In genomic region chr14:122460226-122460625, GRCm38 (mm10) we compare ENCODE assay signal across 15 mouse cellular contexts. TPM values are rescaled to one million over a fixed set of nuclear protein-coding genes. Genes with fewer than 3 reads are reported as not detected.
A peak's percentile ranks its signal among the peaks of the same experiment; 100 is the strongest.
DNase-seq lines count a peak whose midpoint lies in the region; ATAC-seq and TF ChIP-seq lines count a peak whose summit lies in the region.
"Had no signal": no experiment of that assay in that cellular context is flagged by ENCODE, and none has a peak within 500 bp of the region (broad histone marks: within the 10 kb centered on the region; RNA-seq: fewer than 3 reads in every experiment).

No protein-coding gene starts in this region.

- ATAC-seq in forebrain, embryonic 12.5 days (ENCODE audit: low FRiP score) = no peak
- ATAC-seq in hindbrain, embryonic 16.5 days = no peak
- no peak for ATAC-seq in midbrain, embryonic 16.5 days
- ATAC-seq in megakaryocyte progenitor cell, adult 5-6 weeks (replicated peaks; ENCODE audit: poor library complexity) = no peak
- ATAC-seq: lung, postnatal 0 days had no signal

- peaks cover 42% of the 10 kb centered on the region for H3K4me1 ChIP-seq in forebrain, embryonic 12.5 days
- H3K4me1 ChIP-seq in hindbrain, embryonic 16.5 days (ENCODE audit: control insufficient read depth, insufficient read depth, low read depth, low read length) = peaks cover 10% of the 10 kb centered on the region
- peaks cover 14% of the 10 kb centered on the region for H3K4me1 ChIP-seq in midbrain, embryonic 16.5 days (ENCODE audit: control insufficient read depth, insufficient read depth, low read length)

- WGBS in forebrain, embryonic 12.5 days = 42% methylated on average over 5 of the region's 5 CpGs
- 46% methylated on average over 5 of the region's 5 CpGs for WGBS in hindbrain, embryonic 16.5 days
- WGBS in midbrain, embryonic 16.5 days = 41% methylated on average over 5 of the region's 5 CpGs

- no peak for TF ChIP-seq CTCF in left cerebral cortex, adult 2 months (IDR thresholded peaks at IDR 0.05)

- peak overlapping the region; percentile 61 for H3K9ac ChIP-seq in forebrain, embryonic 12.5 days
- no peak overlapping the region; the same call in 1 of the 2 replicates for H3K9ac ChIP-seq in hindbrain, embryonic 16.5 days (ENCODE audit: low read depth, low read length)
- H3K9ac ChIP-seq in midbrain, embryonic 16.5 days (ENCODE audit: low read depth, low read length) = peak overlapping the region; percentile 31; the same call in 1 of the 2 replicates
- H3K9ac ChIP-seq: limb, embryonic 15.5 days had no signal

- H3K27me3 ChIP-seq in forebrain, embryonic 12.5 days = peaks cover 45% of the 10 kb centered on the region
- H3K27me3 ChIP-seq in hindbrain, embryonic 16.5 days (replicated peaks; ENCODE audit: control insufficient read depth, insufficient read depth, low read length) = peaks cover 7% of the 10 kb centered on the region
- H3K27me3 ChIP-seq in midbrain, embryonic 16.5 days (ENCODE audit: control insufficient read depth, insufficient read depth, low read depth, low read length) = peaks cover 26% of the 10 kb centered on the region

- H3K9me3 ChIP-seq in forebrain, embryonic 12.5 days = no peaks in the 10 kb centered on the region
- no peaks in the 10 kb centered on the region for H3K9me3 ChIP-seq in hindbrain, embryonic 16.5 days (ENCODE audit: control insufficient read depth, low read length)
- H3K9me3 ChIP-seq in midbrain, embryonic 16.5 days (replicated peaks; ENCODE audit: control insufficient read depth, low read length, poor library complexity, severe bottlenecking) = no peaks in the 10 kb centered on the region
- H3K9me3 ChIP-seq: limb, embryonic 15.5 days had no signal

- H3K4me3 ChIP-seq in forebrain, embryonic 12.5 days (replicated peaks) = peak overlapping the region; percentile 34
- peak overlapping the region; percentile 20 for H3K4me3 ChIP-seq in hindbrain, embryonic 16.5 days (ENCODE audit: low read length)
- H3K4me3 ChIP-seq in midbrain, embryonic 16.5 days (ENCODE audit: low read depth, low read length) = peak overlapping the region; percentile 10; the same call in 1 of the 2 replicates
- no peak overlapping the region for H3K4me3 ChIP-seq in left cerebral cortex, adult 2 months
- H3K4me3 ChIP-seq: limb, embryonic 15.5 days had no signal

- H3K4me2 ChIP-seq in forebrain, embryonic 12.5 days = peak overlapping the region; percentile 51
- peak overlapping the region; percentile 31 for H3K4me2 ChIP-seq in hindbrain, embryonic 16.5 days (ENCODE audit: low read length)
- peak overlapping the region; percentile 41 for H3K4me2 ChIP-seq in midbrain, embryonic 16.5 days (ENCODE audit: low read length)
- H3K4me2 ChIP-seq: limb, embryonic 15.5 days had no signal

- peak; percentile 42 for DNase-seq in cerebellum, adult 9-10 months
- DNase-seq in left cerebral cortex, adult 2 months (ENCODE audit: extremely low spot score in 1 of 2, low spot score in 2 of 2) = no peak
- DNase-seq in retina, embryonic 14.5 days (ENCODE audit: low spot score) = no peak
- DNase-seq: heart, postnatal 10 days; kidney, adult 11 months had no signal

- no peaks in the 10 kb centered on the region for H3K36me3 ChIP-seq in forebrain, embryonic 12.5 days (replicated peaks)
- no peaks in the 10 kb centered on the region for H3K36me3 ChIP-seq in hindbrain, embryonic 16.5 days (ENCODE audit: control insufficient read depth, insufficient read depth, low read length)
- no peaks in the 10 kb centered on the region for H3K36me3 ChIP-seq in midbrain, embryonic 16.5 days (ENCODE audit: control insufficient read depth, insufficient read depth, low read length)
- H3K36me3 ChIP-seq: limb, embryonic 15.5 days had no signal

- intact Hi-C loops in left cerebral cortex, adult 2 months (cut with DNase I) = loop anchor here (10.0 kb wide), 1 partner anchor 355 kb away; the partner anchor contains the start of gene Tm9sf2

- peak overlapping the region; percentile 61 for H3K27ac ChIP-seq in forebrain, embryonic 12.5 days
- H3K27ac ChIP-seq in hindbrain, embryonic 16.5 days (ENCODE audit: low read depth, low read length) = peak overlapping the region; percentile 73
- peak overlapping the region; percentile 35; the same call in 1 of the 2 replicates for H3K27ac ChIP-seq in midbrain, embryonic 16.5 days (ENCODE audit: low read length)
- no peak overlapping the region for H3K27ac ChIP-seq in left cerebral cortex, adult 2 months
- H3K27ac ChIP-seq: limb, embryonic 15.5 days had no signal

RNA-seq across cellular contexts. Expression of gene Zic5, which starts 5.3 kb away (rescaled TPM):
- polyA plus RNA-seq in forebrain, embryonic 12.5 days (2016; fragmentation: Nextera tagmentation; extraction: Ambion mirVana) = 18.6 and 25.8 TPM in 2 replicates
- polyA plus RNA-seq in hindbrain, embryonic 16.5 days (2015; fragmentation: Nextera tagmentation; extraction: Ambion mirVana) = 14.9 and 15.2 TPM in 2 replicates
- 9.5 and 29.0 TPM in 2 replicates for polyA plus RNA-seq in midbrain, embryonic 16.5 days (2015; fragmentation: Nextera tagmentation; extraction: Ambion mirVana)
- total RNA-seq in left cerebral cortex, adult 2 months (2021) = 1 to 10 TPM; 4.1 to 4.8 TPM
- total RNA-seq in megakaryocyte progenitor cell, adult 5-6 weeks (2015) = not detected in 2 replicates
- not detected in 2 replicates for total RNA-seq in megakaryocyte progenitor cell, adult 5-6 weeks (2017)
- total RNA-seq: adrenal gland, adult 18-20 months; heart, postnatal 10 days had no signal
- polyA plus RNA-seq: gonadal fat pad, adult 2 months; lung, postnatal 0 days; thymus, postnatal 0 days had no signal

RNA-seq across cellular contexts. Expression of gene Gm5089, which starts 9.3 kb away (rescaled TPM):
- polyA plus RNA-seq in forebrain, embryonic 12.5 days (2016; fragmentation: Nextera tagmentation; extraction: Ambion mirVana) = 1.6 and 2.1 TPM in 2 replicates
- polyA plus RNA-seq in hindbrain, embryonic 16.5 days (2015; fragmentation: Nextera tagmentation; extraction: Ambion mirVana) = 1.8 and 2.1 TPM in 2 replicates
- polyA plus RNA-seq in midbrain, embryonic 16.5 days (2015; fragmentation: Nextera tagmentation; extraction: Ambion mirVana) = 0.82 and 1.4 TPM in 2 replicates
- under 1 TPM; 0.28 to 0.34 TPM for total RNA-seq in left cerebral cortex, adult 2 months (2021)
- total RNA-seq in megakaryocyte progenitor cell, adult 5-6 weeks (2015) = not detected in 2 replicates
- total RNA-seq in megakaryocyte progenitor cell, adult 5-6 weeks (2017) = not detected in 2 replicates
- total RNA-seq: adrenal gland, adult 18-20 months; heart, postnatal 10 days had no signal
- polyA plus RNA-seq: embryonic facial prominence, embryonic 11.5 days; gonadal fat pad, adult 2 months; lung, postnatal 0 days; thymus, postnatal 0 days had no signal

RNA-seq across cellular contexts. Expression of gene Zic2, which starts 15.0 kb away (rescaled TPM):
- 12.7 and 16.3 TPM in 2 replicates for polyA plus RNA-seq in forebrain, embryonic 12.5 days (2016; fragmentation: Nextera tagmentation; extraction: Ambion mirVana)
- 7.3 and 7.8 TPM in 2 replicates for polyA plus RNA-seq in hindbrain, embryonic 16.5 days (2015; fragmentation: Nextera tagmentation; extraction: Ambion mirVana)
- 6.3 and 15.2 TPM in 2 replicates for polyA plus RNA-seq in midbrain, embryonic 16.5 days (2015; fragmentation: Nextera tagmentation; extraction: Ambion mirVana)
- total RNA-seq in left cerebral cortex, adult 2 months (2021) = 10 to 100 TPM; 17.4 to 18.3 TPM
- not detected in 2 replicates for total RNA-seq in megakaryocyte progenitor cell, adult 5-6 weeks (2015)
- total RNA-seq in megakaryocyte progenitor cell, adult 5-6 weeks (2017) = not detected in 2 replicates
- total RNA-seq: adrenal gland, adult 18-20 months; heart, postnatal 10 days had no signal
- polyA plus RNA-seq: thymus, postnatal 0 days had no signal

RNA-seq across cellular contexts. Expression of gene Gm10837, which starts 30.2 kb away (rescaled TPM):
- 0.36 and 0.59 TPM in 2 replicates for polyA plus RNA-seq in forebrain, embryonic 12.5 days (2016; fragmentation: Nextera tagmentation; extraction: Ambion mirVana)
- 0.80 and 0.84 TPM in 2 replicates for polyA plus RNA-seq in hindbrain, embryonic 16.5 days (2015; fragmentation: Nextera tagmentation; extraction: Ambion mirVana)
- polyA plus RNA-seq in midbrain, embryonic 16.5 days (2015; fragmentation: Nextera tagmentation; extraction: Ambion mirVana) = 0.19 and 0.93 TPM in 2 replicates
- total RNA-seq in left cerebral cortex, adult 2 months (2021) = not detected
- not detected in 2 replicates for total RNA-seq in megakaryocyte progenitor cell, adult 5-6 weeks (2015)
- not detected in 2 replicates for total RNA-seq in megakaryocyte progenitor cell, adult 5-6 weeks (2017)
- total RNA-seq: adrenal gland, adult 18-20 months; heart, postnatal 10 days had no signal
- polyA plus RNA-seq: embryonic facial prominence, embryonic 11.5 days; gonadal fat pad, adult 2 months; limb, embryonic 15.5 days; lung, postnatal 0 days; thymus, postnatal 0 days had no signal
